Mouse (Mus musculus) midbrain, embryonic 11.5 days (tissue): ENCODE measurements around the gene Gpr174. TPM values are rescaled to one million over a fixed set of nuclear protein-coding genes. Genes with fewer than 3 reads are reported as not detected.
"Not testable (repeated sequence)": the region's sequence is repeated elsewhere in the genome, so short reads cannot be mapped to it uniquely, and the experiment has no call there.

Experiments used
- ATAC-seq: fragments of 200-750 bp; cut with Nextera tagmentation; 2 replicates; pipeline ENCODE4 v1.8.0; 2017; ENCODE audit warnings: moderate TSS enrichment, moderate library complexity; ENCODE audit not compliant: low FRiP score
- DNase-seq: peaks from one replicate; pipeline ENCODE4 v3.0.0; 2015; ENCODE audit warnings: low spot score; ENCODE audit errors: missing footprints
- H3K27ac ChIP-seq: fragments of 300-500 bp; sonication (generic); 2 replicates; pipeline ENCODE4 v1.5.1; 2014; ENCODE audit warnings: low read depth, low read length
- H3K27me3 ChIP-seq: fragments of 300-500 bp; sonication (generic); 2 replicates; pipeline ENCODE4 v1.6.1; 2014; ENCODE audit warnings: mild to moderate bottlenecking, low read length, moderate library complexity, mixed read lengths; ENCODE audit not compliant: control insufficient read depth, insufficient read depth
- H3K36me3 ChIP-seq: fragments of 300-500 bp; sonication (generic); 2 replicates; pipeline ENCODE4 v1.6.1; 2014; ENCODE audit warnings: mild to moderate bottlenecking, low read length, moderate library complexity, mixed read lengths; ENCODE audit not compliant: control insufficient read depth, insufficient read depth
- H3K4me1 ChIP-seq: fragments of 300-500 bp; sonication (generic); 2 replicates; pipeline ENCODE4 v1.6.1; 2014; ENCODE audit warnings: low read length; ENCODE audit not compliant: control insufficient read depth, insufficient read depth
- H3K4me2 ChIP-seq: fragments of 300-500 bp; sonication (generic); 2 replicates; pipeline ENCODE4 v1.6.1; 2014; ENCODE audit warnings: mild to moderate bottlenecking, moderate library complexity
- H3K4me3 ChIP-seq: fragments of 300-500 bp; sonication (generic); 2 replicates; pipeline ENCODE4 v1.5.1; 2014; ENCODE audit warnings: low read depth, low read length
- H3K9ac ChIP-seq: fragments of 300-500 bp; sonication (generic); 2 replicates; pipeline ENCODE4 v1.6.1; 2014; ENCODE audit warnings: low read length
- H3K9me3 ChIP-seq: fragments of 300-500 bp; sonication (generic); 2 replicates; pipeline ENCODE4 v1.6.1; 2016; ENCODE audit warnings: low read length; ENCODE audit not compliant: control insufficient read depth
- WGBS: fragments of 180-500 bp; shearing (Covaris S2); extraction: QIAGEN DNeasy Blood & Tissue Kit; methylation state at CpG from one replicate; pipeline ENCODE4 v1.1.7; 2014; 5-methylcytosine and 5-hydroxymethylcytosine counted together
- polyA plus RNA-seq: library from polyadenylated mRNA; unstranded; fragments of >200 nt; fragmentation: Nextera tagmentation; extraction: Ambion mirVana; gene quantifications from 2 replicates; pipeline ENCODE4 v1.2.1, GENCODE M21; 2014

Gene Gpr174
- polyA plus RNA-seq, 1 experiment from 2014 or later, result 0.10 TPM

DNA sequence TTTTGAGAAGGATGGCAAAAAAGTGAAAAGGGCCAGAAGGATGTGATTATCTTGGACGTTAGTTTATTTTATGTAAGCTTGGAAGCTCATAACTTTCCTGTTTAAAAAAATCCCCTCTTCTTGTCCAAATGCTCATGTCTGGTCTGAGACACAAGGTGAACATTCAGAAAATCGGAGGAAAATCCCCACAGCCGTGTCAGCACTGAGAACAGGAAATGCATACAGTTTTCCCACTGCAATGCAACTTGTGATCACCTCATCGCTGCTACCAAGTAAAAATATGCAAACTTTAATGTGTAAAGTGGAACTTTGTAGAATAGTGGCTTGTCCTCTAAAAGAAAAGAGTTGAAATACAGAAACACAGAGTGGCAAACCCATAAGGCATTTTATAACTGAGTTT lies 28.5 kb downstream of the Gpr174 start:
- Histone ChIP-seq H3K9ac (no peak overlapping the region), H3K27ac (no peak overlapping the region), H3K4me2 (no peak overlapping the region), H3K36me3 (no peaks in the 10 kb centered on the region), H3K4me1 (no peaks in the 10 kb centered on the region), H3K9me3 (no peaks in the 10 kb centered on the region), H3K4me3 (no peak overlapping the region), H3K27me3 (no peaks in the 10 kb centered on the region)
- WGBS, result 81% methylated on average over 4 of the region's 4 CpGs
- ATAC-seq (no peak), DNase-seq (no peak)

- ATAC-seq, H3K36me3 ChIP-seq, H3K4me1 ChIP-seq, DNase-seq, H3K9me3 ChIP-seq, H3K4me2 ChIP-seq, H3K27ac ChIP-seq, H3K27me3 ChIP-seq, H3K4me3 ChIP-seq, H3K9ac ChIP-seq: not testable (repeated sequence)
- WGBS, result 88% methylated on average over 6 of the region's 6 CpGs
Measured at GRCm38 (mm10) chrX:107297861-107298260, 42.2 kb downstream of the Gpr174 start.

GRCm38 (mm10) chrX:107298761-107299160 lies 43.1 kb downstream of the Gpr174 start:
- no peak for ATAC-seq
- Histone ChIP-seq H3K27ac (no peak overlapping the region), H3K4me1 (no peaks in the 10 kb centered on the region), H3K4me2 (no peak overlapping the region), H3K27me3 (no peaks in the 10 kb centered on the region), H3K9ac (no peak overlapping the region), H3K9me3 (no peaks in the 10 kb centered on the region), H3K36me3 (no peaks in the 10 kb centered on the region), H3K4me3 (no peak overlapping the region)
- DNase-seq, result no peak

GRCm38 (mm10) chrX:107306492-107306891 lies 50.8 kb downstream of the Gpr174 start:
- no peak for DNase-seq
- no peaks in the 10 kb centered on the region for H3K9me3 ChIP-seq
- H3K27me3 ChIP-seq, result no peaks in the 10 kb centered on the region
- H3K4me2 ChIP-seq, result no peak overlapping the region
- H3K4me1 ChIP-seq, result no peaks in the 10 kb centered on the region
- no peak for ATAC-seq
- H3K36me3 ChIP-seq, result no peaks in the 10 kb centered on the region
- H3K9ac ChIP-seq, result no peak overlapping the region
- no peak overlapping the region for H3K4me3 ChIP-seq
- no peak overlapping the region for H3K27ac ChIP-seq

DNA sequence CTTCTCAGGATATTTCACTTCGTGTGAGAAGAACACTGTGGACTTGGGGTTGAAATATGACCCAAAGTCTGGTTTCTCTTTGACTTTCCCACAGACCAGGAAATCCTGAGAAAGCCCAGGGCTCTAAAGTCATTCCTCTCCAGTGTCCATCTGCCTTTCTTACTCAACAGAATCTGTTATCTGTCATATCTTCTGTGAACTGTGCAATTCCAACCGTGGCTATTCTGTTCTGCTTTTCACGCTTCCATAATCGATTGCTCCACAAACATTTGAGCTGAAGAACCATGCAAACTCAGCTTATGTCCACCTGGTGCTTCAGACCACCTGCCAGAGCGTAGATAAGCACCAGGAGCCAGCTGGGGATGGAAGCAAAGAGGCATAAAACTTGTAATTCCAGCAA lies 56.9 kb downstream of the Gpr174 start:
- H3K9me3 ChIP-seq, result no peaks in the 10 kb centered on the region
- no peak overlapping the region for H3K27ac ChIP-seq
- 58% methylated on average over 5 of the region's 5 CpGs for WGBS
- H3K36me3 ChIP-seq, result no peaks in the 10 kb centered on the region
- no peak overlapping the region for H3K9ac ChIP-seq
- no peaks in the 10 kb centered on the region for H3K27me3 ChIP-seq
- no peaks in the 10 kb centered on the region for H3K4me1 ChIP-seq
- no peak overlapping the region for H3K4me3 ChIP-seq
- ATAC-seq (no peak), DNase-seq (no peak)
- H3K4me2 ChIP-seq, result no peak overlapping the region

GRCm38 (mm10) chrX:107325697-107326381 lies 70.2 kb downstream of the Gpr174 start:
- Histone ChIP-seq H3K4me1 (no peaks in the 10 kb centered on the region), H3K27me3 (no peaks in the 10 kb centered on the region), H3K4me2 (no peak overlapping the region), H3K9me3 (no peaks in the 10 kb centered on the region), H3K9ac (no peak overlapping the region), H3K36me3 (no peaks in the 10 kb centered on the region), H3K4me3 (no peak overlapping the region), H3K27ac (no peak overlapping the region)
- 96% methylated on average over 8 of the region's 8 CpGs for WGBS
- no peak for ATAC-seq
- no peak for DNase-seq

DNA sequence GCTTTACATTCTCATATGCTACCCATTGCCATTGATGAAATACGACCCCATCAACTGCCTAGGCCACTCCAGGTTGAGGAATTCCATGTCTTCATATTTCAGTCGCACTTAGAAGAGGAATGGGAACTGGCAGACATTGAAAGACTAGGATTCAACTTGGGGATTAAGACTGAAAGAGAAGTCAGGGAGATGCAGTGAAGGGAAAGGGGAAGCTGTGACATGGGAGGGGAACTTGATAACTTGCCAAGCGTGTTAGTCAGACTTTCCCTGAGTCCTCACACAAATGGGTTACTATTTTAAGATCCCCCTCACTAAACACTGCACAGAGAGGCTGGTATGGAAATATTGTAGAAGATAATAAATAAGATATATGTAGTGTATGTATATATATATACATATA lies 74.2 kb downstream of the Gpr174 start:
- H3K4me3 ChIP-seq, result no peak overlapping the region
- no peak overlapping the region for H3K4me2 ChIP-seq
- ATAC-seq (no peak), DNase-seq (no peak)
- no peaks in the 10 kb centered on the region for H3K9me3 ChIP-seq
- H3K36me3 ChIP-seq, result no peaks in the 10 kb centered on the region
- 80% methylated on average over 3 of the region's 3 CpGs for WGBS
- no peaks in the 10 kb centered on the region for H3K27me3 ChIP-seq
- no peaks in the 10 kb centered on the region for H3K4me1 ChIP-seq
- no peak overlapping the region for H3K27ac ChIP-seq
- H3K9ac ChIP-seq, result no peak overlapping the region

- H3K4me2 ChIP-seq, result no peak overlapping the region
- DNase-seq (no peak), ATAC-seq (no peak)
- WGBS, result 85% methylated on average over 1 of the region's 1 CpGs
- no peaks in the 10 kb centered on the region for H3K9me3 ChIP-seq
- H3K27ac ChIP-seq, result no peak overlapping the region
- H3K4me1 ChIP-seq, result no peaks in the 10 kb centered on the region
- H3K36me3 ChIP-seq, result no peaks in the 10 kb centered on the region
- no peaks in the 10 kb centered on the region for H3K27me3 ChIP-seq
- no peak overlapping the region for H3K4me3 ChIP-seq
- no peak overlapping the region for H3K9ac ChIP-seq
Measured at GRCm38 (mm10) chrX:107336609-107337008, 80.9 kb downstream of the Gpr174 start.

GRCm38 (mm10) chrX:107341980-107342379 lies 86.3 kb downstream of the Gpr174 start:
- WGBS, result 40% methylated on average over 3 of the region's 3 CpGs
- Histone ChIP-seq H3K27me3 (no peaks in the 10 kb centered on the region), H3K4me2 (no peak overlapping the region), H3K27ac (no peak overlapping the region), H3K36me3 (no peaks in the 10 kb centered on the region), H3K4me1 (no peaks in the 10 kb centered on the region), H3K9me3 (no peaks in the 10 kb centered on the region), H3K9ac (no peak overlapping the region), H3K4me3 (no peak overlapping the region)
- DNase-seq, result no peak
- ATAC-seq, result no peak
